ENCODE assay signal across 10 mouse cellular contexts in genomic region chr2:68222227-68222873, GRCm38 (mm10).
A peak's percentile ranks its signal among the peaks of the same experiment; 100 is the strongest.
DNase-seq lines count a peak whose midpoint lies in the region; ATAC-seq lines count a peak whose summit lies in the region.
"Had no signal": no experiment of that assay in that cellular context is flagged by ENCODE, and none has a peak within 500 bp of the region (broad histone marks: within the 10 kb centered on the region; RNA-seq: fewer than 3 reads in every experiment).

No protein-coding gene starts in this region.

- H3K27me3 ChIP-seq in heart, embryonic 13.5 days (replicated peaks), result no peaks in the 10 kb centered on the region
- H3K27me3 ChIP-seq in limb, embryonic 13.5 days, result no peaks in the 10 kb centered on the region
- H3K27me3 ChIP-seq: hindbrain, embryonic 13.5 days; midbrain, embryonic 13.5 days had no signal

- peak; percentile 42 to 89 for DNase-seq in adrenal gland, adult (ENCODE audit: inconsistent age in 2 of 2, low spot score in 1 of 2)
- DNase-seq in adrenal gland, postnatal 4 days (ENCODE audit: low spot score in 2 of 2), result no peak
- DNase-seq in left cerebral cortex, postnatal 25 days (ENCODE audit: low spot score in 2 of 2), result peak; percentile 10 to 14
- no peak for DNase-seq in left cerebral cortex, postnatal 36 days (ENCODE audit: low spot score in 2 of 2)
- DNase-seq in natural killer cell, adult 2 months (ENCODE audit: low spot score in 2 of 2), result no peak
- no peak for DNase-seq in spleen, postnatal 4 days (ENCODE audit: low spot score in 2 of 2)

- H3K9ac ChIP-seq in heart, embryonic 13.5 days, result peak overlapping the region; percentile 54; the same call in 1 of the 2 replicates
- no peak overlapping the region for H3K9ac ChIP-seq in limb, embryonic 13.5 days
- H3K9ac ChIP-seq: hindbrain, embryonic 13.5 days; midbrain, embryonic 13.5 days had no signal

- intact Hi-C loops in left cerebral cortex, postnatal 25 days (cut with DNase I), result loop anchor here (2.0 kb wide), 1 partner anchor 126 kb away; no protein-coding TSS in a partner anchor
- intact Hi-C loops in left cerebral cortex, postnatal 36 days (cut with DNase I), result no loop called here

- peak overlapping the region; percentile 77 for H3K27ac ChIP-seq in heart, embryonic 13.5 days (replicated peaks)
- peak overlapping the region; percentile 44; the same call in 1 of the 2 replicates for H3K27ac ChIP-seq in limb, embryonic 13.5 days
- H3K27ac ChIP-seq: hindbrain, embryonic 13.5 days; midbrain, embryonic 13.5 days had no signal

- no peak overlapping the region for H3K4me3 ChIP-seq in heart, embryonic 13.5 days
- H3K4me3 ChIP-seq in limb, embryonic 13.5 days, result no peak overlapping the region
- H3K4me3 ChIP-seq: hindbrain, embryonic 13.5 days; midbrain, embryonic 13.5 days had no signal

- WGBS in heart, embryonic 13.5 days, result 43% methylated on average over 5 of the region's 5 CpGs
- 27% methylated on average over 5 of the region's 5 CpGs for WGBS in limb, embryonic 13.5 days

- H3K4me1 ChIP-seq in heart, embryonic 13.5 days, result peaks cover 51% of the 10 kb centered on the region
- peaks cover 19% of the 10 kb centered on the region for H3K4me1 ChIP-seq in limb, embryonic 13.5 days
- H3K4me1 ChIP-seq: midbrain, embryonic 13.5 days had no signal

- no peak overlapping the region for H3K4me2 ChIP-seq in heart, embryonic 13.5 days
- H3K4me2 ChIP-seq in limb, embryonic 13.5 days (replicated peaks), result no peak overlapping the region
- H3K4me2 ChIP-seq: hindbrain, embryonic 13.5 days; midbrain, embryonic 13.5 days had no signal

- no peaks in the 10 kb centered on the region for H3K9me3 ChIP-seq in heart, embryonic 13.5 days
- no peaks in the 10 kb centered on the region for H3K9me3 ChIP-seq in limb, embryonic 13.5 days
- H3K9me3 ChIP-seq: hindbrain, embryonic 13.5 days; midbrain, embryonic 13.5 days had no signal

- H3K36me3 ChIP-seq in heart, embryonic 13.5 days, result peaks cover 21% of the 10 kb centered on the region
- H3K36me3 ChIP-seq in limb, embryonic 13.5 days, result 0 out of 2 replicates have a peak, but pooled peaks cover 5% of the 10 kb centered on the region

- ATAC-seq in heart, embryonic 13.5 days (ENCODE audit: extremely low read depth, insufficient number of reproducible peaks, low FRiP score, low TSS enrichment), result no peak
- ATAC-seq in limb, embryonic 13.5 days (ENCODE audit: low FRiP score, low read depth), result peak; percentile 64
- ATAC-seq: midbrain, embryonic 13.5 days had no signal

Comparison
In these comparisons a context has a peak if more than half of its experiments do, and no peak if none do; other contexts are left out.
1. DNase-seq: peak in adrenal gland, adult (2 of 2) and left cerebral cortex, postnatal 25 days (2 of 2); none in adrenal gland, postnatal 4 days (0 of 2), left cerebral cortex, postnatal 36 days (0 of 2), natural killer cell, adult 2 months (0 of 2) and spleen, postnatal 4 days (0 of 2).